Mouse (Mus musculus): ENCODE measurements around the gene Gm12216. TPM values are rescaled to one million over a fixed set of nuclear protein-coding genes. Genes with fewer than 3 reads are reported as not detected.

Gm12216 gene
- polyA plus RNA-seq, 1 experiment from 2014 or later: 0.25 TPM

GRCm38 (mm10) chr11:53796409-53797151, 62.5 kb downstream of the Gm12216 start:
- DNase-seq (ENCODE audit: low spot score, missing footprints) (no peak), ATAC-seq (ENCODE audit: low FRiP score) (no peak)
- no peaks in the 10 kb centered on the region for H3K9me3 ChIP-seq (ENCODE audit: control insufficient read depth, low read length)
- no peaks in the 10 kb centered on the region for H3K27me3 ChIP-seq (ENCODE audit: control insufficient read depth, insufficient read depth, low read length)
- WGBS: 71% methylated on average over 12 of the region's 12 CpGs
- no peaks in the 10 kb centered on the region for H3K36me3 ChIP-seq (ENCODE audit: control insufficient read depth, insufficient read depth, low read length)
- H3K4me3 ChIP-seq (ENCODE audit: low read depth, low read length): no peak overlapping the region
- no peak overlapping the region for H3K27ac ChIP-seq (ENCODE audit: low read depth, low read length)
- H3K4me2 ChIP-seq: no peak overlapping the region
- no peak overlapping the region for H3K9ac ChIP-seq (ENCODE audit: low read length)
- no peaks in the 10 kb centered on the region for H3K4me1 ChIP-seq (ENCODE audit: control insufficient read depth, insufficient read depth, low read length)

GRCm38 (mm10) chr11:53795813-53796212, 63.2 kb downstream of the Gm12216 start:
- Histone ChIP-seq H3K9ac (ENCODE audit: low read length) (no peak overlapping the region), H3K4me2 (no peak overlapping the region), H3K27me3 (ENCODE audit: control insufficient read depth, insufficient read depth, low read length) (no peaks in the 10 kb centered on the region), H3K36me3 (ENCODE audit: control insufficient read depth, insufficient read depth, low read length) (no peaks in the 10 kb centered on the region), H3K9me3 (ENCODE audit: control insufficient read depth, low read length) (no peaks in the 10 kb centered on the region), H3K4me1 (ENCODE audit: control insufficient read depth, insufficient read depth, low read length) (no peaks in the 10 kb centered on the region), H3K4me3 (ENCODE audit: low read depth, low read length) (no peak overlapping the region), H3K27ac (ENCODE audit: low read depth, low read length) (no peak overlapping the region)
- ATAC-seq (ENCODE audit: low FRiP score) (no peak), DNase-seq (ENCODE audit: low spot score, missing footprints) (no peak)
- 86% methylated on average over 8 of the region's 8 CpGs for WGBS

GRCm38 (mm10) chr11:53794671-53795557, 64.1 kb downstream of the Gm12216 start:
- Histone ChIP-seq H3K9ac (ENCODE audit: low read length) (no peak overlapping the region), H3K36me3 (ENCODE audit: control insufficient read depth, insufficient read depth, low read length) (no peaks in the 10 kb centered on the region), H3K9me3 (ENCODE audit: control insufficient read depth, low read length) (no peaks in the 10 kb centered on the region; the same call in 1 of the 2 replicates), H3K27ac (ENCODE audit: low read depth, low read length) (no peak overlapping the region), H3K4me1 (ENCODE audit: control insufficient read depth, insufficient read depth, low read length) (no peaks in the 10 kb centered on the region), H3K4me3 (ENCODE audit: low read depth, low read length) (no peak overlapping the region), H3K4me2 (no peak overlapping the region), H3K27me3 (ENCODE audit: control insufficient read depth, insufficient read depth, low read length) (no peaks in the 10 kb centered on the region)
- 78% methylated on average over 25 of the region's 25 CpGs for WGBS
- DNase-seq (ENCODE audit: low spot score, missing footprints): no peak
- no peak for ATAC-seq (ENCODE audit: low FRiP score)

- H3K27ac ChIP-seq (ENCODE audit: low read depth, low read length): no peak overlapping the region
- H3K36me3 ChIP-seq (ENCODE audit: control insufficient read depth, insufficient read depth, low read length): no peaks in the 10 kb centered on the region
- H3K9ac ChIP-seq (ENCODE audit: low read length): no peak overlapping the region
- DNase-seq (ENCODE audit: low spot score, missing footprints) (no peak), ATAC-seq (ENCODE audit: low FRiP score) (no peak)
- no peaks in the 10 kb centered on the region for H3K27me3 ChIP-seq (ENCODE audit: control insufficient read depth, insufficient read depth, low read length)
- no peaks in the 10 kb centered on the region for H3K4me1 ChIP-seq (ENCODE audit: control insufficient read depth, insufficient read depth, low read length)
- no peak overlapping the region for H3K4me3 ChIP-seq (ENCODE audit: low read depth, low read length)
- no peak overlapping the region for H3K4me2 ChIP-seq
- 88% methylated on average over 3 of the region's 3 CpGs for WGBS
- no peaks in the 10 kb centered on the region; the same call in 1 of the 2 replicates for H3K9me3 ChIP-seq (ENCODE audit: control insufficient read depth, low read length)
Measured at GRCm38 (mm10) chr11:53794015-53794414, 65.0 kb downstream of the Gm12216 start.

GRCm38 (mm10) chr11:53792986-53793385, 66.1 kb downstream of the Gm12216 start:
- Histone ChIP-seq H3K36me3 (ENCODE audit: control insufficient read depth, insufficient read depth, low read length) (no peaks in the 10 kb centered on the region), H3K9ac (ENCODE audit: low read length) (no peak overlapping the region), H3K4me3 (ENCODE audit: low read depth, low read length) (no peak overlapping the region), H3K27ac (ENCODE audit: low read depth, low read length) (no peak overlapping the region), H3K4me1 (ENCODE audit: control insufficient read depth, insufficient read depth, low read length) (no peaks in the 10 kb centered on the region), H3K9me3 (ENCODE audit: control insufficient read depth, low read length) (no peaks in the 10 kb centered on the region; the same call in 1 of the 2 replicates), H3K27me3 (ENCODE audit: control insufficient read depth, insufficient read depth, low read length) (no peaks in the 10 kb centered on the region), H3K4me2 (no peak overlapping the region)
- DNase-seq (ENCODE audit: low spot score, missing footprints): no peak
- 70% methylated on average over 3 of the region's 3 CpGs for WGBS
- no peak for ATAC-seq (ENCODE audit: low FRiP score)

- no peak for DNase-seq (ENCODE audit: low spot score, missing footprints)
- no peaks in the 10 kb centered on the region; the same call in 1 of the 2 replicates for H3K9me3 ChIP-seq (ENCODE audit: control insufficient read depth, low read length)
- no peaks in the 10 kb centered on the region for H3K4me1 ChIP-seq (ENCODE audit: control insufficient read depth, insufficient read depth, low read length)
- no peak overlapping the region for H3K27ac ChIP-seq (ENCODE audit: low read depth, low read length)
- no peak overlapping the region for H3K4me3 ChIP-seq (ENCODE audit: low read depth, low read length)
- WGBS: 84% methylated on average over 3 of the region's 3 CpGs
- H3K9ac ChIP-seq (ENCODE audit: low read length): no peak overlapping the region
- no peaks in the 10 kb centered on the region for H3K27me3 ChIP-seq (ENCODE audit: control insufficient read depth, insufficient read depth, low read length)
- ATAC-seq (ENCODE audit: low FRiP score): no peak
- no peaks in the 10 kb centered on the region for H3K36me3 ChIP-seq (ENCODE audit: control insufficient read depth, insufficient read depth, low read length)
- H3K4me2 ChIP-seq: no peak overlapping the region
Measured at GRCm38 (mm10) chr11:53789277-53789676, 69.8 kb downstream of the Gm12216 start.

GRCm38 (mm10) chr11:53788196-53788595, 70.9 kb downstream of the Gm12216 start:
- H3K27ac ChIP-seq (ENCODE audit: low read depth, low read length): no peak overlapping the region
- H3K27me3 ChIP-seq (ENCODE audit: control insufficient read depth, insufficient read depth, low read length): no peaks in the 10 kb centered on the region
- no peaks in the 10 kb centered on the region for H3K36me3 ChIP-seq (ENCODE audit: control insufficient read depth, insufficient read depth, low read length)
- no peak overlapping the region for H3K4me2 ChIP-seq
- no peak overlapping the region for H3K9ac ChIP-seq (ENCODE audit: low read length)
- no peaks in the 10 kb centered on the region for H3K4me1 ChIP-seq (ENCODE audit: control insufficient read depth, insufficient read depth, low read length)
- WGBS: 59% methylated on average over 8 of the region's 8 CpGs
- DNase-seq (ENCODE audit: low spot score, missing footprints) (no peak), ATAC-seq (ENCODE audit: low FRiP score) (no peak)
- no peaks in the 10 kb centered on the region; the same call in 1 of the 2 replicates for H3K9me3 ChIP-seq (ENCODE audit: control insufficient read depth, low read length)
- no peak overlapping the region for H3K4me3 ChIP-seq (ENCODE audit: low read depth, low read length)

- 88% methylated on average over 13 of the region's 13 CpGs for WGBS
- Histone ChIP-seq H3K4me1 (ENCODE audit: control insufficient read depth, insufficient read depth, low read length) (no peaks in the 10 kb centered on the region), H3K9ac (ENCODE audit: low read length) (no peak overlapping the region), H3K27me3 (ENCODE audit: control insufficient read depth, insufficient read depth, low read length) (no peaks in the 10 kb centered on the region), H3K27ac (ENCODE audit: low read depth, low read length) (no peak overlapping the region), H3K4me2 (no peak overlapping the region), H3K9me3 (ENCODE audit: control insufficient read depth, low read length) (no peaks in the 10 kb centered on the region; the same call in 1 of the 2 replicates), H3K4me3 (ENCODE audit: low read depth, low read length) (no peak overlapping the region), H3K36me3 (ENCODE audit: control insufficient read depth, insufficient read depth, low read length) (no peaks in the 10 kb centered on the region)
- DNase-seq (ENCODE audit: low spot score, missing footprints): no peak
- ATAC-seq (ENCODE audit: low FRiP score): no peak
Measured at GRCm38 (mm10) chr11:53786058-53787031, 72.7 kb downstream of the Gm12216 start.
